Mouse (Mus musculus) large intestine, adult 2 months (tissue): Measurements from ENCODE around the gene Adgrl2. TPM values are rescaled to one million over a fixed set of nuclear protein-coding genes. Genes with fewer than 3 reads are reported as not detected.

ENCODE experiments used
- DNase-seq: peaks from one replicate; pipeline ENCODE4 v3.0.0-alpha.2; 2012; ENCODE audit warnings: low read depth, low spot score
- WGBS: fragments of 180-500 bp; shearing (Covaris S2); methylation state at CpG from one replicate; pipeline ENCODE4 v1.1.7; 2018; 5-methylcytosine and 5-hydroxymethylcytosine counted together
- polyA plus RNA-seq: library from polyadenylated mRNA; depleted of rRNA; stranded (reverse); fragments of >200 nt; gene quantifications from 2 replicates; pipeline ENCODE4 v1.2.3, GENCODE M21; 2012

The Adgrl2 gene
- polyA plus RNA-seq, 1 experiment, result 6.0 TPM

- DNase-seq, result no peak
- 32% methylated on average over 8 of the region's 8 CpGs for WGBS
Measured at GRCm38 (mm10) chr3:148978541-148978940, 11.8 kb downstream of the Adgrl2 start.

GRCm38 (mm10) chr3:148977838-148978237, 12.5 kb downstream of the Adgrl2 start:
- 88% methylated on average over 6 of the region's 6 CpGs for WGBS
- no peak for DNase-seq

GRCm38 (mm10) chr3:148977124-148977529, 13.2 kb downstream of the Adgrl2 start:
- no peak for DNase-seq
- 72% methylated on average over 16 of the region's 16 CpGs for WGBS

GRCm38 (mm10) chr3:148971893-148972596, 18.3 kb downstream of the Adgrl2 start:
- DNase-seq, result no peak
- WGBS, result 73% methylated on average over 11 of the region's 11 CpGs

- WGBS, result 65% methylated on average over 13 of the region's 13 CpGs
- DNase-seq, result no peak
Measured at GRCm38 (mm10) chr3:148964991-148965605, 25.3 kb downstream of the Adgrl2 start.

GRCm38 (mm10) chr3:148963381-148964044, 26.8 kb downstream of the Adgrl2 start:
- WGBS, result 90% methylated on average over 5 of the region's 5 CpGs
- DNase-seq, result no peak

GRCm38 (mm10) chr3:148961611-148962010, 28.7 kb downstream of the Adgrl2 start:
- 82% methylated on average over 5 of the region's 5 CpGs for WGBS
- DNase-seq, result no peak

GRCm38 (mm10) chr3:148960751-148961289, 29.5 kb downstream of the Adgrl2 start:
- no peak for DNase-seq
- WGBS, result 55% methylated on average over 9 of the region's 9 CpGs

GRCm38 (mm10) chr3:148960215-148960614, 30.1 kb downstream of the Adgrl2 start:
- 87% methylated on average over 10 of the region's 10 CpGs for WGBS
- DNase-seq, result no peak

GRCm38 (mm10) chr3:148959327-148960025, 30.9 kb downstream of the Adgrl2 start:
- 21% methylated on average over 15 of the region's 15 CpGs for WGBS
- no peak for DNase-seq

- DNase-seq, result no peak
- WGBS, result 83% methylated on average over 5 of the region's 5 CpGs
Measured at GRCm38 (mm10) chr3:148958714-148959113, 31.6 kb downstream of the Adgrl2 start.

GRCm38 (mm10) chr3:148958185-148958584, 32.2 kb downstream of the Adgrl2 start:
- DNase-seq, result no peak
- 71% methylated on average over 9 of the region's 9 CpGs for WGBS

GRCm38 (mm10) chr3:148956887-148957286, 33.5 kb downstream of the Adgrl2 start:
- DNase-seq, result no peak
- 78% methylated on average over 7 of the region's 7 CpGs for WGBS

- DNase-seq, result no peak
- 90% methylated on average over 8 of the region's 8 CpGs for WGBS
Measured at GRCm38 (mm10) chr3:148949796-148950195, 40.6 kb downstream of the Adgrl2 start.

GRCm38 (mm10) chr3:148947805-148948405, 42.5 kb downstream of the Adgrl2 start:
- no peak for DNase-seq
- 63% methylated on average over 9 of the region's 9 CpGs for WGBS

GRCm38 (mm10) chr3:148947266-148947665, 43.1 kb downstream of the Adgrl2 start:
- no peak for DNase-seq
- WGBS, result 70% methylated on average over 6 of the region's 6 CpGs

GRCm38 (mm10) chr3:148945534-148945933, 44.8 kb downstream of the Adgrl2 start:
- 64% methylated on average over 8 of the region's 8 CpGs for WGBS
- no peak for DNase-seq

GRCm38 (mm10) chr3:148939457-148939856, 50.9 kb downstream of the Adgrl2 start:
- DNase-seq, result no peak
- 67% methylated on average over 7 of the region's 7 CpGs for WGBS

- WGBS, result 92% methylated on average over 9 of the region's 9 CpGs
- no peak for DNase-seq
Measured at GRCm38 (mm10) chr3:148935056-148935455, 55.3 kb downstream of the Adgrl2 start.

- no peak for DNase-seq
- 87% methylated on average over 5 of the region's 5 CpGs for WGBS
Measured at GRCm38 (mm10) chr3:148934279-148934678, 56.1 kb downstream of the Adgrl2 start.
